Mouse (Mus musculus) adrenal gland, adult 2 months (tissue): ENCODE data around the gene Rd3l. TPM values are rescaled to one million over a fixed set of nuclear protein-coding genes. Genes with fewer than 3 reads are reported as not detected.

Experiments used
- DNase-seq: peaks from one replicate; pipeline ENCODE4 v3.0.0; 2021
- long read RNA-seq: library from polyadenylated mRNA; stranded (forward); transcript quantifications from one replicate; pipeline ENCODE4 v2.0.0, GENCODE M21; 2021
- polyA plus RNA-seq: library from polyadenylated mRNA; depleted of rRNA; stranded (reverse); fragments of >200 nt; gene quantifications from 2 replicates; pipeline ENCODE4 v1.2.3, GENCODE M21; 2012; rRNA removed
- total RNA-seq, 2 experiments: library from RNA; stranded (reverse); gene quantifications; 2 replicates each; pipeline ENCODE4 v1.2.3; 2021

The Rd3l gene
- total RNA-seq = not detected
- not detected in 2 replicates for polyA plus RNA-seq
- long read RNA-seq = 0 reads

GRCm38 (mm10) chr12:111980887-111981367 lies at the start of gene Rd3l:
TSS of gene Rd3l (minus strand) at chr12:111981317.
- DNase-seq = no peak

GRCm38 (mm10) chr12:112027408-112027807 lies 46.3 kb upstream of the Rd3l start:
- DNase-seq = no peak

GRCm38 (mm10) chr12:112025907-112026645 lies 45.0 kb upstream of the Rd3l start:
- no peak for DNase-seq

GRCm38 (mm10) chr12:112025457-112025856 lies 44.3 kb upstream of the Rd3l start:
- DNase-seq = no peak

- no peak for DNase-seq
Measured at GRCm38 (mm10) chr12:112024581-112025310, 43.6 kb upstream of the Rd3l start.

- DNase-seq = no peak
Measured at GRCm38 (mm10) chr12:112023306-112023705, 42.2 kb upstream of the Rd3l start.

- DNase-seq = no peak
Measured at GRCm38 (mm10) chr12:112016346-112016745, 35.2 kb upstream of the Rd3l start.

GRCm38 (mm10) chr12:112013271-112013801 lies 32.2 kb upstream of the Rd3l start:
- no peak for DNase-seq

GRCm38 (mm10) chr12:112012511-112013270 lies 31.6 kb upstream of the Rd3l start:
- no peak for DNase-seq

- DNase-seq = peak; percentile 69
Measured at GRCm38 (mm10) chr12:112001223-112001622, 20.1 kb upstream of the Rd3l start.

- no peak for DNase-seq
Measured at GRCm38 (mm10) chr12:111999735-112000134, 18.6 kb upstream of the Rd3l start.

GRCm38 (mm10) chr12:111995161-111995560 lies 14.0 kb upstream of the Rd3l start:
- no peak for DNase-seq

GRCm38 (mm10) chr12:111992626-111993025 lies 11.5 kb upstream of the Rd3l start:
- no peak for DNase-seq

GRCm38 (mm10) chr12:111986756-111987155 lies 5.6 kb upstream of the Rd3l start:
- DNase-seq = peak; percentile 56

GRCm38 (mm10) chr12:111983165-111983564 lies 2.0 kb upstream of the Rd3l start:
- DNase-seq = no peak

- DNase-seq = no peak
Measured at GRCm38 (mm10) chr12:111981831-111982230, 714 bp upstream of the Rd3l start.

GRCm38 (mm10) chr12:111978274-111978673 lies 2.8 kb downstream of the Rd3l start:
- DNase-seq = no peak

GRCm38 (mm10) chr12:111977138-111977537 lies 4.0 kb downstream of the Rd3l start:
- no peak for DNase-seq

GRCm38 (mm10) chr12:111974578-111974977 lies 6.5 kb downstream of the Rd3l start:
- no peak for DNase-seq

- no peak for DNase-seq
Measured at GRCm38 (mm10) chr12:111972504-111972903, 8.6 kb downstream of the Rd3l start.

GRCm38 (mm10) chr12:111971231-111971686 lies 9.9 kb downstream of the Rd3l start, which contains the start of gene Tdrd9:
TSS of gene Tdrd9 (plus strand) at chr12:111971559.
- DNase-seq = no peak

- DNase-seq = no peak
Measured at GRCm38 (mm10) chr12:111970085-111970484, 11.0 kb downstream of the Rd3l start.
